Mouse (Mus musculus) right cerebral cortex, postnatal 25 days (tissue): ENCODE data around the gene Cyp1a2.

ENCODE experiments used
- DNase-seq: peaks from one replicate; pipeline ENCODE4 v3.0.0; 2022

The Cyp1a2 gene

DNA sequence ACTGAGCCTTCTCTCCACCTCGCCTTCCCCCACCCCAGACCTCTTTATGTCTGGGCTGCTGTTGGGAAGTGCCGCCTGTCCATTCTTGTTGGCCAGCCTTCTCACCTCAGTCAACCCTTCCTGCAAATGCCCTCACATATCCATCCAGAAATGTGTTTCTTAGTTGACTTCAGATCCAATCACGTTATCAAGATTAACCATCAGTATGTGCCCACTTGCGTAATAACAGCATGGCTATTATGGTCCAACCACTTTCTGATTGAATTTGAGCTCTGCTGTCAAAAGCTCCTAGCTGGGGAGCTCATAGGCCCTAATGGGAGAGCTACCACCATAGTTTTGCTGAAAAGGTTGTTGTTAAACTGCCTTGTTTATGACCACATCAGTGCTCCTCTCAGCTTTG lies 12.5 kb downstream of the Cyp1a2 start:
- DNase-seq, result no peak

GRCm38 (mm10) chr9:57669566-57669965 lies 13.9 kb downstream of the Cyp1a2 start:
- no peak for DNase-seq

- DNase-seq, result no peak
Observed at GRCm38 (mm10) chr9:57668277-57668676, 15.2 kb downstream of the Cyp1a2 start.

DNA sequence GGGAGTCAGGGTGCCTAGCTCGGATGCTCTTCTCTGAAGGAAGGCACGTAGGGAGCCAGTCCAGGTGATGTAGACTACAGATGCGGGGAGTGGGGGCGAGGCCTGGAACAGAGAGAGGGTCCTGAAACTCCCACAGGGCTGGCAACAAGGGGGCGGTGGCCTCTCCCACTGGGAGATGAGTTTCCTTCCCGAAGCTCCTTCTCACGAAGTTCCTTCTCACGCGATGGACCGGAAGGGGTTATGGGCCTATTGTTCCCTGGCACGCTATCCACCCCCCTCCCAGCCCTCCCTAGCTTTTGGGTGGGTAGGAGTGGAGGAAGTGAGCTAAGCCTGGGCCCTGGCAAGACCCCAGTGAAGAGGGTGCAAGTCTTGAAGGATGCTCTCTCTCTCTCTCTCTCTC lies 15.7 kb downstream of the Cyp1a2 start:
- no peak for DNase-seq

GRCm38 (mm10) chr9:57667136-57667535 lies 16.4 kb downstream of the Cyp1a2 start:
- no peak for DNase-seq

DNA sequence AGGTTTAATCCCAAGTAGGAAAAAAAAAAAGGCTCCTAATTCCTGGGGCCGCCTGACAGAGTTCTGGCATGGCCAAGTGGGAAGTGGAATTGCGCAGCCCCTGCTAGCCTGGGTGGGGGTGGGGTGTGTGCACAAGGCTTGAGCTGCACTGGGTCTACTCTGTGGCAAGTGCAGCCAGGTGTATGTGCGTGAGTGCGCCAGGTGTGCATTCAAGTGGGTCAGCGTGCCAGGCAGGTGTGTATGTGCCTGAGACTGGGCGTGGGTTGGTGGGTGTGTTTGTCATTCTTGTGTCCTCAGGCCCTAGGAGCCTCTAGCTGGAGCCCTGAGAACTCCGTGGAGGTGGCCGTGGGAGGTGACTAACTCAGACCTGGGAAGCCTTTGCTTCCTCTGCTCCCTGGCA lies 17.0 kb downstream of the Cyp1a2 start:
- no peak for DNase-seq

DNA sequence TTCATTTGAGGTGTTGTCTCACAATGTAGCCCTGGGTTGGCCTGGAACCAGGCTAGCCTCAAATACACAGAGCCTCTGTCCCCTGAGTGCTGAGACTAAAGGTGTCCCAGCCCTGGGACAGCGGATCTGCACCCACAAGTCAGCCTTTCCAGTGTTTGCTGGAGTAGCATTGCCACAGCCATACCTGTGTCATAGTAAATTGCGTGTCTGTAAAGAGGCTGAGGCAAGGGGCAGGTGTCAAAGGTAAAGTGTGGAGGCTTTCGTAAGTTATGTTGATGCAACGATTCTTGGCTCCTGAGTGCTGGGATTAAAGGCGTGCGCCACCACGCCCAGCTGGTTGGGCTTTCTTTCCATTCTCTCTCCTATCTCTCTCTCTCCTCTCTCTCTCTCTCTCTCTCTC lies 18.9 kb downstream of the Cyp1a2 start:
- DNase-seq, result no peak

DNA sequence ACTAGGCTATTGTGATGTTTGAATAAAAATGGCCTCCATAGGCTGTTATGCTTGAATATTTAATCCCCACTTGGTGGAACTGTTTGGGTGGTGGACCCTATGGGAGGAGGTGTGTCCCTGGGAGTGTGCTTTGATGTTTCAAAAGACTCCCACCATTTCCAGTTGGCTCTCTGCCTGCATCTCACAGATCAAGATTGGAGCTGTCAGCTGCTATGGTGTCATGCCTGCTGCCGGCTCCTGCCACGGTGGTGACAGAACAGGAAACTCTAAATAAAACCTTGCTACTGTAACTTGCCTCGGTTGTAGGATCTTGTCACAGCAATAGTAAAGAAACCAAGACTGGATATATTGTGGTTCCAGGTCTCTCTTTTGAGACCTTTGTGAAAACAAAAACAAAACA lies 22.0 kb downstream of the Cyp1a2 start:
- no peak for DNase-seq

GRCm38 (mm10) chr9:57660501-57660900 lies 23.0 kb downstream of the Cyp1a2 start:
- no peak for DNase-seq

DNA sequence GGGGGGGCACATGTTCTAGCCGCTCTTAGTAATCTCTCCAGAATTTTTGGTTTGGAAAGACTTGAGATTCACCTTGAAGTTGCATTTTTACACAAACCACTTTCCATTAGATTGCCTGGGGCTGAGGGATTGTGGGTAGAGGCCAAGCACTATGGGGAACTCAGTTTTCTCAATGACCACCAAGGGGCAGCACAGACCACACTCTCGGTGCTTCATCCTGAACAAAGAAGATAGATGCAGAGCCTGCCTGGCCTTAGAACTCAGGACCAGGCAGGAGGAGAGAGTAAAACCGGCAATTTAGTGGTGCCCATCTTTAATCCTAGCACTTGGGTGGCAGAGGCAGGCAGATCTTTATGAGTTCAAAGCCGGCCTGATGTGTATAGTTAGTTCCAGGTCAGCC lies 23.7 kb downstream of the Cyp1a2 start:
- peak; percentile 68 for DNase-seq

GRCm38 (mm10) chr9:57658970-57659369 lies 24.5 kb downstream of the Cyp1a2 start:
- DNase-seq, result no peak

DNA sequence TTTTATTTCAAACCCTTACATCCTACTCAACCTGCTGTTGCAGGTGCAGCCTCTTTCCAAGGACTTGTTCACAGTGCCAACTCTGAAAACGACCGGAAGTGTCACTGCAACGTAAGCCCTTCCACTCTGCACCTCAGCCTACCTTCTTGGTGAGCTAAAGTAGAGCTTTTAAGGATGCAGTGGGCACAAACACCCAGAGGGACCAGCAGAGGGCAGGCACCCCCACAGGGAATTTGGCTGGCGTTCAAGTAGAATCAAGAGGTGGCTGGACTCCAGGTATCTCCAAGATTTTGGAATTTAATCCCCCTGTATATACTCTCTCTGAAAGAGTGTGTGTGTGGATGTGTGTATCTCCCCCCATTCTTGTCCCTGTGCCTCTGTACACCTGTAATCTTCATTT lies 25.7 kb downstream of the Cyp1a2 start:
- DNase-seq, result no peak

DNA sequence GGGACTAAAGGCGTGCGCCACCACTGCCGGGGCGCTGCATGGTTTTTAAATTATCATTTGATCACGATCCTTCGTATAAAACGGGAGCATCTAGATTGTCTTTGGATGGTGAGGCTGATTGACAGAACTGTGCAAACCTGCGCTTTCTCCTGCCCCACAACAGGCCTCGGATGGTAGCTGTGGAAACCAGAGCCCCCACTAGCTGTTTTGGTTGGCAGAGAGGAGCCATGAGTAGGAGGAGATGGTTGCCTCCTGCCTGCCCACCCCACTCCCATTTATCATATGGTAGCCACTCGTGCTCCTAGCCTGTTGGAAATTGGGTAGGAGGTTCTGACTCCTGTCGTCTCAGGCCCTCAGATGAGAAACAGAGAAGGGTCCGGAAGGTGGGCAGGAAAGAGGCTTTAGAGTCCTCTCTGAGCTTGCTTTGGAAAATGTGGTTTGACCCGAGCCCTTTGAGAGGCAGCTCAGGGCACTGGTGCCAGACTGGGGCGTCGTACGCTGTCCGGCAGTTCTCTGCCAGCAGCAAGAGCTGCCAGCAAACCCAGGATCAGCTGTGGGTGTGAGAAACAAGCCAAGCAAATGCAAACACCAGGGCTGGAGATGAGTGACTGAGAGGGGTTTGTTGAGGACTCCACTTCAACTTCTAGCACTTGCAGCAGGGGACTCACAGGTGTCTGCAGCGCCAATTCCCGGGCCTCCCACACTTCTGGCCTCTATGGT lies 26.7 kb downstream of the Cyp1a2 start:
- DNase-seq, result no peak

DNA sequence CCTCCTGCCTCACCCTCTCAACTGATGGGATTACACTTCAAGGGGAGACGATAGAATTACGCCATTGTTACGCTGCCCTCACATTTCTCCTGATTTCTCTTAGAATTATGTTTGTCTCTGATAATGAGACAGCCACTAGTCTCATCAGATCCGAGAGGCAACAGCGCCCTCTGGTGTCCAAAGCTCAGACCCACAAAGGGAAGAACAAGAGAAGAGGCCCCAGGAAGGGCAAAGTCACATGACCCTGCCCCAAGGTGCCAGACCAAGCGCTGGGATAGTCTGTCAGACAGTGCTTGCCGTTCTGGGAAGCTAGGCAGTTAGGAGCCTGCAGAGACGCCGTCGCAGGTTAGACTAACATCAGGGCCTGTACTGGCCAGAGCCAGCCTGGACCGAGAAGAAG lies 27.8 kb downstream of the Cyp1a2 start:
- peak; percentile 85 for DNase-seq

GRCm38 (mm10) chr9:57654966-57655365 lies 28.5 kb downstream of the Cyp1a2 start:
- DNase-seq, result no peak

- no peak for DNase-seq
Observed at GRCm38 (mm10) chr9:57653283-57653682, 30.2 kb downstream of the Cyp1a2 start, which contains the start of gene Csk. Gene Csk (minus strand): TSS chr9:57653631.

GRCm38 (mm10) chr9:57652855-57653254 lies 30.6 kb downstream of the Cyp1a2 start:
- DNase-seq, result no peak

- no peak for DNase-seq
Observed at GRCm38 (mm10) chr9:57652351-57652750, 31.2 kb downstream of the Cyp1a2 start.

GRCm38 (mm10) chr9:57650786-57651311 lies 32.7 kb downstream of the Cyp1a2 start:
- no peak for DNase-seq

DNA sequence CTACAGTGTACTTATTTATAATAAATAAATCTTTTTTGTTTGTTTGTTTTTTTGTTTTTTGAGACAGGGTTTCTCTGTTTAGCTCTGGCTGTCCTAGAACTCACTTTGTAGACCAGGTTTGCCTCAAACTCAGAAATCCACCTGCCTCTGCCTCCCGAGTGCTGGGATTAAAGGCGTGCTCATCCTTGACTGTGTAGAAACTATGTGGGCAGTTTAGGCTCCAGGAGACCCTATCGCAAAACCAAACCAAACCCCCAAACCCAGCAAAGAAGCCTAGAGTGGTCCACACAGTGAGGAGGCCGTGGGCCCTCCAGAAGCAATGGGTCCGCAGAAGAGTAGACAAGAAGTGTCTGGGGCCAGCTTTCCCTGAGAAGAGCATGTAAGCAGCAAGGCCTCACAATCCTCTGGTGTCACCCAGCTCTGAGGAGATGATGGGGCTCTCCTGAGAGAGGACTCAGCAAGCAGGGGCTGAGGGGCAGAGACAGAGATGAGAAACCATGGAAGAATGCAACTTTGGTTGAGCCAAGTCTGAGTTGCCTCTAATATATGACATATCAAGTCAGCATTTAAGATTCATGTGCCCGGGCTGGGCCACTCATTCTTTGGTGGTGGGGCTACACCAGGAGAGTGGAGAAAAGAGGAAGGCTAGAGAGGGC lies 33.2 kb downstream of the Cyp1a2 start:
- no peak for DNase-seq

DNA sequence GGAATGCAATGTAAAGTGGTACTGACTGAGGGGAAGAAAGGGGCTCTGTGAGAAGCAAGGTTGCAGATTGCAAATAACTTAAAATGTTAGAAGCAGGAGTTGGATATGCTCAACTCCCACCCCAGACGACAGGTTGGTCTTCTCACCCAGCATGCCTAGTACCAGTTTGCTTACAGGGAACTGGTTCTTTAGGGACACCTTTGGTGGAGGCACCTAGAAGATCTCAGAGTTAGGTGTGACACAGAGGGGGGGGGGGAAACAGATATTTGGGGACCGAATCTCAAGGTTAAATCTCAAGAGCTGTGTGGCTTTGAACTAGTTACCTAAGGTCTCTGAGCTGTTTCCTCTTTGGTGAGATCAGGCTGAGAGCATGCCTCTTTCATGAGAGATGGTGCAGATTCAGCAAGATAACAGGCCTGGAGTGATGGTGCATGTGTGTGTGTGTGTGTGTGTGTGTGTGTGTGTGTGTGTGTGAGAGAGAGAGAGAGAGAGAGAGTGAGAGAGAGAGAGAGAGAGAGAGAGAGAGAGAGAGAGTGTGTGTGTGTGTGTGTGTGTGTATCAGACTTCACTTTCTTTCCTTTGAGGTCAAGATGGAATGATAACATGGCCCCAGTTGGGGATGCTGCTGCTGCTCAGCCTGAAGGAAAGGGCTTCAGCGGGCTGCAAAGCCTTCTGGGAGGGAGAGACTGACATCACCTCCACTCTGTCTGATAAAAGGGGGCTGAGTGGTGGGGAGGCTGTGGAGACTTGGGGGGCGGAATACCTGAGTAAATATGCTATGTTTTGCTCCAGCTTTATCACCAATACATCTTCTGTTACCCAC lies 36.0 kb downstream of the Cyp1a2 start:
- no peak for DNase-seq

DNA sequence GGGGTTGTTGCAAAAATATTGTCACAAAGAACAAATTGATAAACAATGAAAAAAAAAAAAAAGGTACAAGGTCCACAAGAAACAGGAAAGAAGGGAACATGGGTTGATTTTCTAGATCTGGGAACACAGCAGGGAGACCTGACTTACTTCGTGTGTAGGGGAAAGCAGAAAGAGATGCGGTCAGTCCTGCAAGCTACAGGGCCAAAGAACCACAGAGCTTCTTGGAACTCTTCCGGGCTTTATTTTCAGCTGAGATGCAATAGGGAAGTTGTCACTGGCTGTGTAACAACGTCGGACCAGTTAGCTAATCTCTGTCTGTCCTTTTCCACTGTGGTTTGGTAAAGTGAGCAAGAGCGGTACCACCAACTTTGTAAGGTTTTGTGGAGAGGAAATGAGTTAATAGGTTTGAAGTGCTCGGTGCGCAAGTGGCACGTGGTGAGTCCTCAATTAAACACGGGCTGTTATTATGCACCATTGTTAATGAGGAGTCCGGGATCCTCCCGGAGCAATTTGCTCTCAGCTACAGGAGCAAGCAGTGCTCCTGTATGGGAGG lies 36.9 kb downstream of the Cyp1a2 start:
- no peak for DNase-seq
